Comparison of ENCODE assay signal across 8 mouse cellular contexts in genomic region chr12:85456276-85456675, GRCm38 (mm10). TPM values are rescaled to one million over a fixed set of nuclear protein-coding genes. Genes with fewer than 3 reads are reported as not detected.
A peak's percentile ranks its signal among the peaks of the same experiment; 100 is the strongest.
DNase-seq lines count a peak whose midpoint lies in the region; ATAC-seq lines count a peak whose summit lies in the region.

No protein-coding gene starts in this region.

- H3K4me3 ChIP-seq in forebrain, embryonic 13.5 days: no peak overlapping the region
- H3K4me3 ChIP-seq in forebrain, embryonic 10.5 days: no peak overlapping the region
- no peak overlapping the region for H3K4me3 ChIP-seq in liver, embryonic 11.5 days (ENCODE audit: low read depth, low read length)
- no peak overlapping the region for H3K4me3 ChIP-seq in intestine, embryonic 16.5 days (ENCODE audit: low read length)
- peak overlapping the region; percentile 48; the same call in 1 of the 2 replicates for H3K4me3 ChIP-seq in neural tube, embryonic 13.5 days

- H3K36me3 ChIP-seq in forebrain, embryonic 13.5 days (ENCODE audit: poor library complexity, severe bottlenecking): no peaks in the 10 kb centered on the region
- H3K36me3 ChIP-seq in forebrain, embryonic 10.5 days (replicated peaks): no peaks in the 10 kb centered on the region
- H3K36me3 ChIP-seq in liver, embryonic 11.5 days (ENCODE audit: control insufficient read depth, insufficient read depth, low read length): no peaks in the 10 kb centered on the region
- H3K36me3 ChIP-seq in intestine, embryonic 16.5 days (ENCODE audit: control insufficient read depth, insufficient read depth, low read length): no peaks in the 10 kb centered on the region
- H3K36me3 ChIP-seq in neural tube, embryonic 13.5 days: no peaks in the 10 kb centered on the region

- H3K4me2 ChIP-seq in forebrain, embryonic 13.5 days: peak overlapping the region; percentile 82
- H3K4me2 ChIP-seq in liver, embryonic 11.5 days: peak overlapping the region; percentile 96
- H3K4me2 ChIP-seq in intestine, embryonic 16.5 days (ENCODE audit: low read depth, low read length): peak overlapping the region; percentile 72; the same call in 1 of the 2 replicates
- peak overlapping the region; percentile 73 for H3K4me2 ChIP-seq in neural tube, embryonic 13.5 days

- no peaks in the 10 kb centered on the region for H3K27me3 ChIP-seq in forebrain, embryonic 13.5 days
- no peaks in the 10 kb centered on the region for H3K27me3 ChIP-seq in forebrain, embryonic 10.5 days (ENCODE audit: poor library complexity, severe bottlenecking)
- no peaks in the 10 kb centered on the region for H3K27me3 ChIP-seq in liver, embryonic 11.5 days (replicated peaks; ENCODE audit: control insufficient read depth, insufficient read depth, low read length)
- H3K27me3 ChIP-seq in intestine, embryonic 16.5 days (replicated peaks; ENCODE audit: control insufficient read depth, insufficient read depth, low read length): no peaks in the 10 kb centered on the region
- H3K27me3 ChIP-seq in neural tube, embryonic 13.5 days: no peaks in the 10 kb centered on the region

- no peaks in the 10 kb centered on the region for H3K9me3 ChIP-seq in forebrain, embryonic 13.5 days (replicated peaks)
- no peaks in the 10 kb centered on the region for H3K9me3 ChIP-seq in forebrain, embryonic 10.5 days
- no peaks in the 10 kb centered on the region for H3K9me3 ChIP-seq in liver, embryonic 11.5 days (ENCODE audit: control insufficient read depth, low read length)
- H3K9me3 ChIP-seq in intestine, embryonic 16.5 days (ENCODE audit: control insufficient read depth, low read length): no peaks in the 10 kb centered on the region
- no peaks in the 10 kb centered on the region for H3K9me3 ChIP-seq in neural tube, embryonic 13.5 days

- H3K4me1 ChIP-seq in forebrain, embryonic 13.5 days: peaks cover 25% of the 10 kb centered on the region
- peaks cover 52% of the 10 kb centered on the region for H3K4me1 ChIP-seq in forebrain, embryonic 10.5 days
- H3K4me1 ChIP-seq in liver, embryonic 11.5 days (replicated peaks; ENCODE audit: control insufficient read depth, insufficient read depth, low read length): peaks cover 16% of the 10 kb centered on the region
- H3K4me1 ChIP-seq in intestine, embryonic 16.5 days (ENCODE audit: control insufficient read depth, insufficient read depth, low read length): peaks cover 31% of the 10 kb centered on the region
- H3K4me1 ChIP-seq in neural tube, embryonic 13.5 days (replicated peaks): peaks cover 44% of the 10 kb centered on the region

- H3K27ac ChIP-seq in forebrain, embryonic 13.5 days: peak overlapping the region; percentile 86; the same call in 1 of the 2 replicates
- no peak overlapping the region for H3K27ac ChIP-seq in forebrain, embryonic 10.5 days
- no peak overlapping the region for H3K27ac ChIP-seq in liver, embryonic 11.5 days (ENCODE audit: low read depth, low read length)
- peak overlapping the region; percentile 93 for H3K27ac ChIP-seq in intestine, embryonic 16.5 days (ENCODE audit: low read length)
- peak overlapping the region; percentile 96 for H3K27ac ChIP-seq in neural tube, embryonic 13.5 days (replicated peaks)

- H3K9ac ChIP-seq in forebrain, embryonic 13.5 days: no peak overlapping the region
- no peak overlapping the region for H3K9ac ChIP-seq in liver, embryonic 11.5 days (ENCODE audit: low read depth, low read length)
- H3K9ac ChIP-seq in intestine, embryonic 16.5 days (ENCODE audit: low read depth, low read length): no peak overlapping the region
- peak overlapping the region; percentile 73; the same call in 1 of the 2 replicates for H3K9ac ChIP-seq in neural tube, embryonic 13.5 days

- ATAC-seq in forebrain, embryonic 13.5 days: no peak
- no peak for ATAC-seq in liver, embryonic 11.5 days (replicated peaks; ENCODE audit: low FRiP score)
- ATAC-seq in intestine, embryonic 16.5 days: no peak
- no peak for ATAC-seq in neural tube, embryonic 13.5 days (ENCODE audit: low read depth)

- WGBS in forebrain, embryonic 13.5 days: 76% methylated on average over 4 of the region's 4 CpGs
- WGBS in forebrain, embryonic 10.5 days: 80% methylated on average over 4 of the region's 4 CpGs
- WGBS in liver, embryonic 11.5 days: 59% methylated on average over 4 of the region's 4 CpGs
- 58% methylated on average over 4 of the region's 4 CpGs for WGBS in intestine, embryonic 16.5 days
- WGBS in neural tube, embryonic 13.5 days: 76% methylated on average over 4 of the region's 4 CpGs

- DNase-seq in forebrain, embryonic 10.5 days (ENCODE audit: extremely low spot score, low spot score): no peak
- no peak for DNase-seq in liver, embryonic 11.5 days (ENCODE audit: low spot score)
- DNase-seq in liver: no peak
- no peak for DNase-seq in testis, postnatal 14 days (ENCODE audit: low spot score)
- no peak for DNase-seq in B cell, adult 2 months

RNA-seq across cellular contexts. Expression of gene Fos, which starts 17.4 kb away (rescaled TPM):
- polyA plus RNA-seq in forebrain, embryonic 13.5 days (2015; fragmentation: Nextera tagmentation; extraction: Ambion mirVana): 1.1 and 1.2 TPM in 2 replicates
- 0.34 and 1.2 TPM in 2 replicates for polyA plus RNA-seq in forebrain, embryonic 10.5 days (2016; fragmentation: Nextera tagmentation; extraction: Ambion mirVana)
- 1.3 and 1.6 TPM in 2 replicates for polyA plus RNA-seq in liver, embryonic 11.5 days (2014; fragmentation: Nextera tagmentation; extraction: Ambion mirVana)
- 6.4 and 6.6 TPM in 2 replicates for polyA plus RNA-seq in intestine, embryonic 16.5 days (2015; fragmentation: Nextera tagmentation; extraction: Ambion mirVana)
- 1.9 and 2.8 TPM in 2 replicates for polyA plus RNA-seq in neural tube, embryonic 13.5 days (2015; fragmentation: Nextera tagmentation; extraction: Ambion mirVana)

Comparison
In these comparisons a context has a peak if more than half of its experiments do, and no peak if none do; other contexts are left out.
1. H3K27ac ChIP-seq: peak in forebrain, embryonic 13.5 days (single experiment), intestine, embryonic 16.5 days (single experiment) and neural tube, embryonic 13.5 days (single experiment); none in forebrain, embryonic 10.5 days (single experiment) and liver, embryonic 11.5 days (single experiment).
2. Peak in every context shown above with its lines, with median percentiles within 50 percentile points of each other: H3K4me2 ChIP-seq.